Mouse (Mus musculus) lung, postnatal 0 days (tissue): ENCODE measurements around the gene Inka1.

Experiments
- CTCF ChIP-seq: IDR thresholded peaks from 2 replicates; pipeline ENCODE4 v1.5.1; 2016; ENCODE audit warnings: antibody characterized with exemption, mild to moderate bottlenecking
- EP300 ChIP-seq: IDR thresholded peaks from 2 replicates; pipeline ENCODE4 v1.6.1; 2016; ENCODE audit warnings: antibody characterized with exemption, mild to moderate bottlenecking, control low read depth

DNA sequence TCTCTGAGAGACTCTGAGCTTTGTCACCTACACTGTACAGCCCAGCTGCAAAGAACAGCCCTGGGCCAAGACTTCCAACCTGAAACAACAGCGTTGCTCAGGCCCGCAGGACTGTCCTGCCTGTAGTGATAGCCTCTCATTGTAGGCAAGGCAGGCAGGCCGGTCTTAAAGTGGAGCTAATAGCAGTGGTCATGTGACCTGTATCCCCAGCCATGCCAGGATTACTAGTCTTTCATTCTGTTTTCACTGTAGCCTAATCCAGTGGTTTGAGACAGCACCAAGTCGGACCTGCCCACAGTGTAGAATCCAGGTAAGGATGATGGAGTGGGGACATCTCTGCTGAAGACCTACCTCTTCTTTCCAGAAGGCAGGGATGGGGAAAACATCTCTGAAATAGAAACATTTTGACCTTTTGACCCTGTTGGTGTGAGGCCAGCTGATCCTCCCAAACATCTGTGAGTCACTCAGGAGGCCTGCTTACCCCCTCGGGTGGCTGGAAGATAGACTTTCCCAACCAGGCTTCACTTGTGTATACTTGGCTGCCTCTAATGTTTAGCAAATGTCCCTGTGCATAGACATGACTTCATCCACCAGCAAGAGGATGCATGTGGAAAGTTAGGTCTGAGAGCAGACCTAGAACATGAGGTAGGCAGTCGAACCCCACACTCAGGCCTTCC is 29.9 kb downstream of the Inka1 start:
- no peak for TF ChIP-seq CTCF
- TF ChIP-seq EP300, result no peak
